Mouse (Mus musculus): Measurements from ENCODE around the gene Azin2. TPM values are rescaled to one million over a fixed set of nuclear protein-coding genes. Genes with fewer than 3 reads are reported as not detected.

Gene Azin2
- total and polyA plus RNA-seq, 3 experiments = 0.39 to 2.3 TPM; not detected in 1

- H3K27ac ChIP-seq (ENCODE audit: control insufficient read depth, low read depth, low read length) = no peak overlapping the region
- peak overlapping the region; percentile 72 for H3K9ac ChIP-seq (ENCODE audit: control insufficient read depth, low read depth, low read length, poor library complexity, severe bottlenecking)
- H3K4me3 ChIP-seq (ENCODE audit: control insufficient read depth in 1 of 2, insufficient read depth in 1 of 2, low read depth in 2 of 2, low read length in 2 of 2) = peak overlapping the region; percentile 68 to 72
- H3K9me3 ChIP-seq (replicated peaks; ENCODE audit: insufficient read depth, low read length) = no peaks in the 10 kb centered on the region
- TF ChIP-seq MEF2A (IDR thresholded peaks at IDR 0.05; ENCODE audit: extremely low read depth, insufficient replicate concordance, low read depth, low read length, poor library complexity, severe bottlenecking) (no peak), GATA1 (IDR thresholded peaks at IDR 0.05; ENCODE audit: low read depth, low read length) (no peak), MAFK (IDR thresholded peaks at IDR 0.05; ENCODE audit: borderline replicate concordance, low read depth, low read length) (no peak), ZNF384 (IDR thresholded peaks at IDR 0.05; ENCODE audit: low read depth, low read length) (peak; percentile 67), MYC (IDR thresholded peaks at IDR 0.05; ENCODE audit: low read depth, low read length) (no peak), RAD21 (IDR thresholded peaks at IDR 0.05; ENCODE audit: low read depth, low read length) (no peak)
- H3K27me3 ChIP-seq (ENCODE audit: control insufficient read depth in 1 of 2, insufficient read depth in 2 of 2, low read length in 2 of 2) = peaks cover 0 to 9% of the 10 kb centered on the region in 2 experiments; a peak in 3 of 4 replicates
- no peak for DNase-seq (ENCODE audit: low read depth, low spot score)
- H3K79me2 ChIP-seq (ENCODE audit: control insufficient read depth, insufficient read depth, low read length, poor library complexity) = no peaks in the 10 kb centered on the region
- no peaks in the 10 kb centered on the region for H3K36me3 ChIP-seq (ENCODE audit: control insufficient read depth in 1 of 2, insufficient read depth in 2 of 2, low read length in 2 of 2)
- peaks cover 4% of the 10 kb centered on the region in 2 experiments; a peak in 3 of 4 replicates for H3K4me1 ChIP-seq (ENCODE audit: control insufficient read depth in 1 of 2, insufficient read depth in 2 of 2, low read length in 2 of 2)
Measured at GRCm38 (mm10) chr4:128961301-128962028, 777 bp downstream of the Azin2 start.

- DNase-seq (ENCODE audit: low read depth, low spot score) = no peak
- Histone ChIP-seq H3K27me3 (ENCODE audit: control insufficient read depth in 1 of 2, insufficient read depth in 2 of 2, low read length in 2 of 2) (peaks cover 0 to 7% of the 10 kb centered on the region in 2 experiments; a peak in 2 of 4 replicates), H3K27ac (ENCODE audit: control insufficient read depth, low read depth, low read length) (no peak overlapping the region), H3K4me3 (ENCODE audit: control insufficient read depth in 1 of 2, insufficient read depth in 1 of 2, low read depth in 2 of 2, low read length in 2 of 2) (no peak overlapping the region), H3K9me3 (replicated peaks; ENCODE audit: insufficient read depth, low read length) (no peaks in the 10 kb centered on the region), H3K36me3 (ENCODE audit: control insufficient read depth in 1 of 2, insufficient read depth in 2 of 2, low read length in 2 of 2) (no peaks in the 10 kb centered on the region), H3K9ac (ENCODE audit: control insufficient read depth, low read depth, low read length, poor library complexity, severe bottlenecking) (no peak overlapping the region), H3K79me2 (ENCODE audit: control insufficient read depth, insufficient read depth, low read length, poor library complexity) (no peaks in the 10 kb centered on the region), H3K4me1 (ENCODE audit: control insufficient read depth in 1 of 2, insufficient read depth in 2 of 2, low read length in 2 of 2) (peaks cover 4% of the 10 kb centered on the region in 2 experiments; a peak in 3 of 4 replicates)
- TF ChIP-seq MAZ (IDR thresholded peaks at IDR 0.05; ENCODE audit: low read depth, low read length) = no peak
- no peak for TF ChIP-seq SIN3A (IDR thresholded peaks at IDR 0.05; ENCODE audit: low read length)
- TF ChIP-seq TAL1 (IDR thresholded peaks at IDR 0.05; ENCODE audit: low read length) = no peak
- no peak for TF ChIP-seq GATA1 (IDR thresholded peaks at IDR 0.05; ENCODE audit: low read depth, low read length)
- no peak for TF ChIP-seq POLR2AphosphoS2 (IDR thresholded peaks at IDR 0.05; ENCODE audit: low read length)
- TF ChIP-seq HCFC1 (IDR thresholded peaks at IDR 0.05; ENCODE audit: low read depth, low read length) = no peak
- no peak for TF ChIP-seq ZC3H11A (IDR thresholded peaks at IDR 0.05; ENCODE audit: low read depth, low read length)
- TF ChIP-seq ZMIZ1 (IDR thresholded peaks at IDR 0.05; ENCODE audit: low read depth, low read length) = no peak
- no peak for TF ChIP-seq NELFE (IDR thresholded peaks at IDR 0.05; ENCODE audit: low read depth, low read length)
- TF ChIP-seq ZKSCAN1 (IDR thresholded peaks at IDR 0.05; ENCODE audit: low read depth, low read length) = no peak
Measured at GRCm38 (mm10) chr4:128959676-128960075, 2.6 kb downstream of the Azin2 start.

Measured in MEL (cell line).